Mouse (Mus musculus): Measurements from ENCODE around the gene Msh4. TPM values are rescaled to one million over a fixed set of nuclear protein-coding genes. Genes with fewer than 3 reads are reported as not detected.

Msh4 gene
- total RNA-seq (2021), result not detected
- long read RNA-seq, experiment 1, result 0 reads
- long read RNA-seq, experiment 2, result 0 reads

DNA sequence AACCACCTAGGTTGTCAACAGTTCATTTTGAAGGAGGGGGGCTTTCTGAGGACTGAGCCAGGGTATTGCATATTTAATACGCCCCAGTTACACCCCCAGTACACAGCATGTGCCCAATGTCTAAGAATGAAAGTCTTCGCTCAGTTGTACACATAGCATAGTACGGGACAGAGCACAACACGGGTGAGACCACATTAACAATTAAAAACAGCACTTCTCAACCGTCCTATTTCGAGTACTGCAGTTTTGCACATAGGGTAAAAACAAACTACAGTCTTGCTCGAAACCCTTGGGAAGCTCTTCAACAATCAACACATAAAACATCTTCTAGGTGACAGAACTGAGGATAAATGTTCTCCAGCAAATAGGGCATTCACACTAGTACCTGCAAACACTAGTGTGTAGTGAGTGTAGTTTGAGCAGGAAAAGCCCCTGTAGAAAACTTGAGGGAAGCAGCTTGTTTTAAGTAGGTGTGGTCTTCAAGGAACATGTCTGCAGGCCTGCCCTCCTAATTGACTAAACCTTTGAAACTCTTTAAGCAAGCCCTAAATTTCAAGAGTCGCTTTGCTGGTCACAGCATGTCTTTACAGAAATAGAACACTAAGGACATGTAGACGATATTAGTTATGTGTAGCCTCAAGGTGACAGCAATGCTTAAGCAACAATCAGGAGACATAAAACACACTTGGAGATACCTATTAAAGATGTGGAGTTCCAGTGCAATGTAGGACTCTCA lies at the start of gene Msh4:
Gene Msh4, minus strand, starts transcription at position 3 of the 736 bp plus-strand sequence.
- no peak for DNase-seq (ENCODE audit: low spot score in 2 of 2)

- no peak for DNase-seq (ENCODE audit: low spot score in 2 of 2)
These were observed 42.2 kb upstream of the Msh4 start for GRCm38 (mm10) chr3:153948176-153948575.

- no peak for DNase-seq (ENCODE audit: low spot score in 2 of 2)
These were observed 41.3 kb upstream of the Msh4 start for GRCm38 (mm10) chr3:153947271-153947670.

- peak; percentile 98 to 99 for DNase-seq (ENCODE audit: low spot score in 2 of 2)
These were observed 38.5 kb upstream of the Msh4 start, which contains the start of gene Acadm for GRCm38 (mm10) chr3:153944335-153944990. Gene Acadm (minus strand): TSS chr3:153944632.

DNA sequence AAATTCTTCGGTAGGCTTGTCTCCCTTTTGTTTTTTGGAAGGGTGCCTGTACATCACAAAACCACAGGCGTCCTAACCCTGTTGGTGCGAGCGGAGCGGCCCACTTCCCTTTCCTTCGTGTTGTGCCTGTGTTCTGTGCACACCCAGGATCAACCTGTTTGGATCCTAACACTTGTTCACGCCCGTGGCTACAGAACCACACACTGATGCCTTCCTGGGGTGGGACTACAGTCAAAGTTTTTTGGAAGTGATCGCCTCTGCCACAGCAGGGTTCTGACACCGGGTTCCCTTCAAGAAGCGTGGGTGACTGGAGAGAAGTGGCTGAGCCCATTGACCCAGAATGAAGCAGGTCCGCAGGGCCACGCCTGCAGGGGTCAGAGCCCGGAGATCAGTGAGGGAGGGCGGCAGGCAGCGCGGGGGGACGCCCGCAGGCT lies 38.0 kb upstream of the Msh4 start:
- no peak for DNase-seq (ENCODE audit: low spot score in 2 of 2)

DNA sequence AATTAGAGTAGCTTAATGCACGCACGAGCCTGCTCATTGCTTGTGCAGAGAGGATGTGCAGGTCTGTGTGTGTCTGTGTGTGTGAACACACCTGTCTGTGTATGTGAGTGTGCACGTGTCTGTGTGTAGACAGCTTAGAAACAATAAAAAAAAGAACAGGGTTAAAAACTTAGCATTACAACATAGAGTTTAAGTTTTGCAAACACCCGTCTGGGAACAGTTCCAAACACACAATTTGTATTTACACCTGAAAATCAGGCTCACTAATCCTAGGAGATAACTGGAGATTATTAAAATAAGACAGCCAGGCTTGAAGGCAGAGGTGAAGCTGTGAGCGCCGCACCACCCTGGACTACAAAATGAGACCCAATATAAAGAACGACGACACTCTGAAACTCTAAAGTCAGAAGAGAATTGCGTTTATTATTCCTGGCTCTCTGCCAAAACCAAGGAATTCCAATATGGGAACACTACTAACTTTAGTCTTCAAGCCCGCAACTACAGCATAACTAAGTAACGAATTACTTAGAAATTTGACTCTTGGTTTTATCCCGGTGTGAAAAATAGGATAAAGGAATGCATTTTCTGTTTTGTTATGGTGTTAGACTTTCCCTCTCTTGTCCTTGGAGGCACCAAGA lies 37.2 kb upstream of the Msh4 start:
- no peak for DNase-seq (ENCODE audit: low spot score in 2 of 2)

DNA sequence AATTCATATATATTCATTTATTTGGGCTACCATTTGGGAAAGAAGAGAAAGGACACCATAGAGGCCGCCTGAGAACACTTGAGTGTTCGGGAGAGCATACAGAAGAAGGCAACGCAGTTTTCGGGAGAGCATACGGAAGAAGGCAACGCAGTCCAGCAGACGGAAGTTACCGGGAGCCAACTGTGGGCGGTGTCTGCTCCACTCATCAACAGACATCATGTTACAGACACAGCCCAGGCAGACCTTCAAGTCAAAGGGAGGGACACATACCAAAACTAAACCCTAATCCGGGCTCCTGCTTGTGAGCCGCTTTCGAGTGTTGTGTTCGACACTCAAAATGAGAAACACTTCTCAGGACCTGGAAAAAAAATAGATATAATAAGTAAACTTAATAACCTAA lies 35.7 kb upstream of the Msh4 start:
- no peak for DNase-seq (ENCODE audit: low spot score in 2 of 2)

GRCm38 (mm10) chr3:153940486-153940885 lies 34.5 kb upstream of the Msh4 start:
- DNase-seq (ENCODE audit: low spot score in 2 of 2), result no peak

GRCm38 (mm10) chr3:153940021-153940420 lies 34.1 kb upstream of the Msh4 start:
- no peak for DNase-seq (ENCODE audit: low spot score in 2 of 2)

DNA sequence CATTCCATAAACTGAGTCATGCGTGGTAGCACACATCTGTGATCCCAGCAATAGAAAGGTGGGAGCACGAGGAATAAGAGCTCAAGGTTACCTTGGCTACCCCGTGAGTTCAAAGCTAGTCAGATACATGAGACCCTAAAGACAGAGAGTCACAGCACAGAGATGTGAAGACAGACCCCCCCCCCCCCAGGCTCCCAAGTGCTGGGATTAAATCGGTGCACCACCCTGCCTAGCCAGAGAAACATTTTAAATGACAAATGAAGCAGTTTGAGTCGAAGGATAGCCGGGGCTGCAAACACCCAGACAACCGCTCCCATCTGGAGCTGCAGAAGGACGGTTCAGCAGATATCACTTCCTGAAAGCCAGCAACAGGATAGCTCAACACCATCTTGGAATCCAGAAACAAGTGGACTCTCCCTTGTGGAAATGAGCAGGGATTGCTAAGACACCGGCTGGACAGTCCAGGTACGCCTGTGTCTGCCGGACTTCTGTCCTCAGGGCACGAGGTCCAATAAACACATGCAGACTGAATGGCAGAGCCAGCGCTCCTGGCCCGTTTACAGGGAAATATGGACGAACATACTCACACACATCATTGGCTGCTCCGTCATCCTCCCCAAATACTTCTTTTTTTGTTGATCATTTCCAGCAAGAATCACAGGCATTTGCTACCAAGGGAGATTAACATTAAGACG lies 31.3 kb upstream of the Msh4 start:
- no peak for DNase-seq (ENCODE audit: low spot score in 2 of 2)

DNA sequence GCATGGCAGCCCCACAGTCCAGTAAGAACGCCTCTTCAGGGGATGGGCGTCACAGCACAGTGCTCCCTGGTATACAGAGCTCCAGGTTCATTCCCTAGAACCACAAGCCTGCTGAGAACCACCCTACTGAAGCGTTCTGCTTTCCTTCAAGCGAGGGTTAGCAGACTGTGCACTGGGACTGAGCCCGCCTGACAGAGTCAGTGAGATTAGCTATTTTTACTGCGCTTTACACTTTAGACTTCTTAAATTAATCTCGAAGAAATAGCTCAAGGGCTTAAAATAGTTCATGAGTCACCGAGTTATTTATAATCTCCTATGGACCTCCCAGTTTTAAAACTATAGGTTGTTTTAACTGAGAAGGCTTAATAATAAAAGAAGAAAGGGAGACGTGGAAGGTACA lies 29.9 kb upstream of the Msh4 start:
- no peak for DNase-seq (ENCODE audit: low spot score in 2 of 2)

GRCm38 (mm10) chr3:153932461-153932860 lies 26.5 kb upstream of the Msh4 start:
- DNase-seq (ENCODE audit: low spot score in 2 of 2), result no peak

DNA sequence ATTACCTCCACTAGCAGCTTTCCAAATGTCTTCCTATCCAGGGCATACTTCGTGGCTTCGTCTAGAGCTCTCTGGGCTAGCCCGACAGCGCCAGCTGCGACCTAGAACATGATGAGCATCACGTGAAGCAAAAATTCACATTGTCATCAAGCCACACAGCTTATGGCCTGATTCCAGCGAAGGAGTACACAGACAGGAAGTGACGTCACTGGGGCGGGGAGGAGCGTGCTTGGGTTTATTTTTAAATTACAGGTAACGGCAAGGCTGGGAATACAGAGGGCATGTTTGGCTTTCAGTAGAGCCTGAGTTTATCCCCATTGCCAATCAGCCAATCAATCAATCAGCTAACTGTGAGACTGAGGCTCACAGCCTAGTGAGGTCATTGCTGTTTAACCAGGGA lies 23.6 kb upstream of the Msh4 start:
- no peak for DNase-seq (ENCODE audit: low spot score in 2 of 2)

- DNase-seq (ENCODE audit: low spot score in 2 of 2), result no peak
These were observed 20.4 kb upstream of the Msh4 start for GRCm38 (mm10) chr3:153926333-153926732.

GRCm38 (mm10) chr3:153921147-153921910 lies 15.4 kb upstream of the Msh4 start:
- no peak for DNase-seq (ENCODE audit: low spot score in 2 of 2)

GRCm38 (mm10) chr3:153917200-153917599 lies 11.3 kb upstream of the Msh4 start:
- DNase-seq (ENCODE audit: low spot score in 2 of 2), result no peak

DNA sequence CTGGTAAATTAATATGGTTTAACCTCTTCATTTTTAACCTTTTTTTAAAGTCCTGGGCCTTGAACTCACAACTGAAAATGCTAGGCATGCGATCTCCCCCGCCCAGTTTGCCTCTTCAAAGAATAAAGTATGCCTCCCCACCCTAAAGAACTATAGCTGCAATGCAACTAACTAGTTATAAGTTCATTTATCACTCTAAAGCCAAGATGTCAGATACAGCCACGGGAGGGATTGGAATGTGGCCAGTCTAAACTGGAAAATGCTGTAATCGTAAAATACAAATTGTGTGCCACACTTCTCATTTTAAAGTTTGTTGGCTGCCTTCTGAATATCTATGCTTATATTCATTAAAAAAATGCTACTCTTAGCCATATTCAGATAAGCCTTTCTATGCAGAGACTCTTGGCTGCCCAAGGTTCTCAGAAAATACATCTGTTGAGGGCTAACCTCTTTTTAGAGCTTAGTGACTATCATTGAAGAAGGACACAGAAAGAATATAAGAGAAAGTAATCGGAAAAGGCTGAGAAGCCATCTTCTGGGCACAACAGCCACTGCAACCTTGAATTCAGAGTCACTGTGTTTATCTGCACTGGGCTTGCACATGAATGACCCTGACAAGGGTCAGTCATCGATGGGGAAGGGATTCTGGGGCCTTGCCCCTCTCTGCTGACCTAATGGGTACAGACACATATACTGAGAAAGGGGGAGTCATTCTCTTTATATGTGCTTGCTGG lies 7.7 kb upstream of the Msh4 start:
- peak in 1 of 2 experiments; percentile 22 for DNase-seq (ENCODE audit: low spot score in 2 of 2)

DNA sequence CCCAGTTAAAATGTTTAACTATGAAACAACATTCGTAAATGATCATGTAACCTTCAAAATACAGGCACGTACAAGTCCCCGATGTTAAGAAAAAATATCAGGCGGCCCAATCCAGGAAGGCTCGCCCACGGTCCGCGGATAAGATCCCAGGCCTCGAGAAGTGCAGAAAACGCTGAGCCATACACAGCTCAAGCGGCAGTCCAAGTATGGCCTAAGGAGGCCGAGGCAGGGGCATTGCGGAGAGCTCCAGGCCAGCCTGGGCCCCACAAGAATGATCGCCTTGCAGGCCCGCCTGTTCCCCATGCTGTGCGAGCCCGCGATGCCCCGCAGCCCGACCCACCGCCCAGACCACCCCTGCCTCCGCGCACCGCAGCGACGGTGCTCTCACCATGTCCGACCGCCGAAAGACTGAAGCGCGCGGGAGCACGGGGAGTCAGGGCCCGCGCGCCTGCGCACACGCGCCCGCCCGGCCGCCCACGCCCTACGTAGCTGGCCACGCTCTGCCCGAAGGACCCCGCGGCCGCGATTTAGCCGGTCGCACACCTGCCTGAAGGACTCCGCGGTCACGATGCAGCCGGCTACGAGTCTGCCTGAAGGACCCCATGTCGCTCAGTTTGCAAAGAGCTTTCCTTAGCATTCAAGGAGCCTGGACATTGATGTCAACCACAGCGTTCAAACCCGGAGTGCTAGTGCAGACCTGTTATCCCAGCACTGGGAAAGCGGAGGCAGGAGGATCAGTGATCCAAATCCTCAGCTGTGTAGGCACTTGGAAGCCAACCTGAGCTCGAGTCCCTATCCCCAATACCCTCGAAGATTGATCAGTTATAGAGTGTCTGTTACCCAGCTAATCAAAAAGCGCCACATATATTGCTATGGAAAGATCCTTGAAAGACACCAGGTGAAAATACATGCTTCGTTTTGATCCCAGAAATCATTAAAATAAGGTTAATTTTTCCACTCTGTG lies 6.9 kb upstream of the Msh4 start, which contains the start of gene Rabggtb:
Gene Rabggtb, minus strand, starts transcription at position 464 of the 964 bp plus-strand sequence.
- peak; percentile 93 to 95 for DNase-seq (ENCODE audit: low spot score in 2 of 2)

Data from adrenal gland, adult 18-20 months (tissue).